Mouse (Mus musculus) Muller cell, postnatal 12 days (primary cell): ENCODE measurements around the gene Pla2g10.
A peak's percentile ranks its signal among the peaks of the same experiment; 100 is the strongest.
"Not testable (repeated sequence)": the region's sequence is repeated elsewhere in the genome, so short reads cannot be mapped to it uniquely, and the experiment has no call there.

ENCODE experiments used
- DNase-seq: peaks from one replicate; pipeline ENCODE4 v3.0.0-alpha.2; 2015; ENCODE audit errors: inconsistent ontology term

Gene Pla2g10

GRCm38 (mm10) chr16:13729428-13729827 is 1.4 kb downstream of the Pla2g10 start:
- DNase-seq: no peak

GRCm38 (mm10) chr16:13727811-13728335 is 2.9 kb downstream of the Pla2g10 start:
- DNase-seq: no peak

GRCm38 (mm10) chr16:13722937-13723336 is 7.8 kb downstream of the Pla2g10 start:
- DNase-seq: no peak

- DNase-seq: no peak
These were observed 13.8 kb downstream of the Pla2g10 start for GRCm38 (mm10) chr16:13716821-13717553.

DNA sequence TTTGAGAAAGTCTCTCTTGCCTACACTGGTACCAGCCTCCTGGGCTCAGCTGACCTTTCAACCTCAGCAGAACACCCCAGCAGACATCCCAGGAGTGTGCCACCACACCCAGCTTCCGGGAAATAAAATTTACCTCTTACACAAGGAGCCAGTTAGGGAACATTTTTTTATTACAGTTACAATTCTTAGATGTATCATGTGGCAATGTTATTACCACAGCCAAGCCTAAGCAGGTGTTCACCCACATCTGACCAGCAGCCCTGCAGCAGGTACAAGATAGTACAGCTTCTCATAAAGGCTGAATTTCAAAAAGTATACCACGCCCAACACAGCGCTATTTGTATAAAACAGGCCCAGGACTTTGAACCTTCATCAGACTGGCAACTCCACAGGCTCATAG is 15.9 kb downstream of the Pla2g10 start:
- DNase-seq: no peak

GRCm38 (mm10) chr16:13704676-13705075 is 26.1 kb downstream of the Pla2g10 start:
- no peak for DNase-seq

- DNase-seq: no peak
These were observed 28.6 kb downstream of the Pla2g10 start for GRCm38 (mm10) chr16:13702184-13702583.

GRCm38 (mm10) chr16:13698998-13699397 is 31.8 kb downstream of the Pla2g10 start:
- DNase-seq: no peak

- no peak for DNase-seq
These were observed 52.0 kb downstream of the Pla2g10 start for GRCm38 (mm10) chr16:13678601-13679319.

- no peak for DNase-seq
These were observed 56.3 kb downstream of the Pla2g10 start for GRCm38 (mm10) chr16:13674511-13674910.

DNA sequence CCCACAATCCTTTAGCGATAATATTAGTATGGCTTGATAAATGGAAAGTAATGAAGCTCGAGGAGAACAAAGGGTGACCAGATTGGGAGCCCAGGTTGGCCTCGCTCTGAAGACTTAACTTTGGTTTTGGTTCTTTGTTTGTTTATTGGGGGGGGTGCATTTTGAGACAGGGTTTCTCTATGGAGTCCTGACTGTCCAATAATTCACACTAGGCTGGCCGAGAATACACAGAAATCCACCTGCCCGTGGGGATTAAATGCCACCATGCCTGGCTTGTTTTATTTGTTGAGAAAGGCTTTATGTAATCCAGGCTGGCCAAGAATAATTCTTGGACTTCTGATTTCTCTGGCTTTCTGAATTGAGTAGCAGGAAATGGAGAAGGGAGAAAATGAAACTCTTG is 57.7 kb downstream of the Pla2g10 start:
- DNase-seq: no peak

- peak; percentile 88 for DNase-seq
These were observed 58.3 kb downstream of the Pla2g10 start for GRCm38 (mm10) chr16:13672386-13672898.

GRCm38 (mm10) chr16:13671685-13672385 is 58.9 kb downstream of the Pla2g10 start, which contains the start of the genes Bfar and 3110001I22Rik:
TSS of gene Bfar (plus strand) at chr16:13671858.
TSS of gene 3110001I22Rik (plus strand) at chr16:13671929.
- peak; percentile 94 for DNase-seq

DNA sequence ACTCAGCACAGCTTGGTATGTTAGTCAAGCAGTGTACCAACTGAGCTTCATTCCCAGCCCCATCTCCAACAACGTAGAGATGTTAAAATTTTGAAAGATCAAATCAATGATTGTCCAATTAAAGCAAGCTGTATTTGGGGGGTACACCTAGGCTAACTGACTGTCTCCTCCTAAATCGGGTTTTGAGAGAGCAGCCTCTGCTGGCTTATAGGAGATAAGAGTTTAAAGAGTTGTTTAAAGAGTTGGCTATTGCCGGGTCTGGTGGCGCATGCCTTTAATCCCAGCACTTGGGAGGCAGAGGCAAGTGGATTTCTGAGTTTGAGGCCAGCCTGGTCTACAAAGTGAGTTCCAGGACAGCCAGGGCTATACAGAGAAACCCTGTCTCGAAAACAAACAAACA is 59.9 kb downstream of the Pla2g10 start:
- not testable (repeated sequence) for DNase-seq

DNA sequence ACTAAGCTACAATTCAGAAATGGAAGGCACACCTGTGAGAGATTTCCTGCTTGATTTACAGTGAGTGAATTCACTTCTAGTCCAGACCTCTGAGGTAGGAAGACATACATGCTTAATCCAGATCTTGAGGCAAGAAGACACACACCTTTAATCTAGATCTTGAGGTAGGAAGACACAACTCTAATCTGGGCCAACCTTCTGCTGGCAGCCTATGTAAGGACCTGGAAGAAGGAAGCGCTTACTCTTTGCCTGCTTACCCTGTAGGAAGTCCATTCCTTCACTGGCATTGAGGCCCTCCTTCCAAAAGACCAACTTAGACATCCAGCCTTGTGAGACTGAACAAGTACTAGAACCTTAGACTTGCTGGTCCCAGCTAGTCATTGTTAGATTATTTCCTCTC is 61.5 kb downstream of the Pla2g10 start:
- DNase-seq: no peak

- DNase-seq: no peak
These were observed 62.2 kb downstream of the Pla2g10 start for GRCm38 (mm10) chr16:13668402-13669108.

DNA sequence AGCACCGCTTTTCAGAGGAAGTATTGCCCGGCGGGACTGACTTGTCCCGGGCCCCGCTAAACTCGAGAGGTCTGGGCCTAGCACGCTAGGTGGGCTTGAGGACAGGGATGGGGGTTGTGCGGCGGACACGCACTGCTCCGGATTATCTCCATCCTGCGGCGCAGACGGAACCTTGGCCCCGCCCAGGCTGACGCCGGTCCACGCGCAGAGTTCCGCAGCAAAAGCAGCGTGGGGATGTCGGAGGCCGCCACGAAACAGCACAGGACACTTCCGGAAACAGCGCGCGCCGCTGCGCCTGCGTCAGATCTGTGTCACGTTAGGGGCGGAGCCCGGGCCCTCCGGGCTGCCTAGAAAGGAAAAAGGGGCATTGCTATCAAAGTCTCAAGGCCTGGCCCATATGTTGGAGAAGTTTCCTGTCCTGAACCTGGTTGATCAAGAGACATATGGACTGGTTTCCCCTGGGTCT is 62.9 kb downstream of the Pla2g10 start, which contains the start of gene Parn:
Gene Parn, minus strand, starts transcription at position 293 of the 466 bp plus-strand sequence.
- DNase-seq: peak; percentile 94
